Mouse (Mus musculus) liver, embryonic 14.5 days (tissue): ENCODE data around the gene Cep63. TPM values are rescaled to one million over a fixed set of nuclear protein-coding genes. Genes with fewer than 3 reads are reported as not detected.

Source experiments
- ATAC-seq: fragments of 200-750 bp; cut with Nextera tagmentation; 2 replicates; pipeline ENCODE4 v1.8.0; 2017; ENCODE audit warnings: moderate number of reproducible peaks, mild to moderate bottlenecking, moderate library complexity; ENCODE audit not compliant: insufficient read depth
- DNase-seq, 3 experiments: peaks; one replicate each; pipeline ENCODE4 v3.0.0-alpha.2; 2012 to 2013; ENCODE audit warnings: low read depth in 3 of 3, low spot score in 3 of 3
- H3K27ac ChIP-seq: fragments of 300-500 bp; sonication (generic); 2 replicates; pipeline ENCODE4 v1.5.1; 2014; ENCODE audit warnings: moderate library complexity, mild to moderate bottlenecking, control low read depth, inconsistent platforms
- H3K27me3 ChIP-seq: fragments of 300-500 bp; sonication (generic); 2 replicates; pipeline ENCODE4 v1.6.1; 2014; ENCODE audit warnings: mild to moderate bottlenecking, low read length, moderate library complexity; ENCODE audit not compliant: control insufficient read depth, insufficient read depth
- H3K36me3 ChIP-seq: fragments of 300-500 bp; sonication (generic); replicated peaks from 2 replicates; pipeline ENCODE4 v1.6.1; 2014; ENCODE audit warnings: low read depth; ENCODE audit not compliant: control insufficient read depth, insufficient read depth
- H3K4me1 ChIP-seq, 2 experiments: fragments of 200-500 bp in 1 of 2; fragments of 300-500 bp in 1 of 2; sonication (generic) in 1 of 2; replicated peaks; 2 replicates each; pipeline ENCODE4 v1.6.1; 2012 to 2014; ENCODE audit warnings: antibody characterized with exemption in 1 of 2, inconsistent platforms in 1 of 2, low read length in 1 of 2; ENCODE audit not compliant: control insufficient read depth in 2 of 2, insufficient read depth in 2 of 2
- H3K4me2 ChIP-seq: fragments of 300-500 bp; sonication (generic); 2 replicates; pipeline ENCODE4 v1.6.1; 2014; ENCODE audit warnings: low read depth, mild to moderate bottlenecking, control low read depth, moderate library complexity
- H3K4me3 ChIP-seq, 2 experiments: fragments of 200-500 bp in 1 of 2; fragments of 300-500 bp in 1 of 2; sonication (generic) in 1 of 2; 2 replicates each; pipeline ENCODE4 v1.5.1; 2012 to 2014; ENCODE audit warnings: low read depth in 2 of 2, low read length in 2 of 2, mild to moderate bottlenecking in 2 of 2, control low read depth in 1 of 2, inconsistent platforms in 1 of 2, moderate library complexity in 1 of 2; ENCODE audit not compliant: insufficient read depth in 1 of 2
- H3K9ac ChIP-seq: fragments of 300-500 bp; sonication (generic); replicated peaks from 2 replicates; pipeline ENCODE4 v1.6.1; 2014; ENCODE audit warnings: mild to moderate bottlenecking, control low read depth, moderate library complexity
- H3K9me3 ChIP-seq: fragments of 300-500 bp; sonication (generic); 2 replicates; pipeline ENCODE4 v1.6.1; 2016; ENCODE audit warnings: low read length, mixed read lengths; ENCODE audit not compliant: control insufficient read depth
- CTCF ChIP-seq: IDR thresholded peaks from 2 replicates; pipeline ENCODE4 v1.5.1; 2016; ENCODE audit warnings: antibody characterized with exemption, low read depth, control low read depth
- EP300 ChIP-seq: IDR thresholded peaks from 2 replicates; pipeline ENCODE4 v1.6.1; 2016; ENCODE audit warnings: antibody characterized with exemption, low read depth
- WGBS: fragments of 180-500 bp; shearing (Covaris S2); extraction: QIAGEN DNeasy Blood & Tissue Kit; methylation state at CpG from one replicate; pipeline ENCODE4 v1.1.7; 2014; ENCODE audit not compliant: insufficient replicate concordance; 5-methylcytosine and 5-hydroxymethylcytosine counted together
- polyA plus RNA-seq, 2 experiments: library from polyadenylated mRNA; depleted of rRNA in 1 of 2; stranded (reverse) in 1 of 2; unstranded in 1 of 2; fragments of >200 nt; fragmentation: Nextera tagmentation in 1 of 2; extraction: Ambion mirVana in 1 of 2; gene quantifications; 2 replicates each; pipeline versions ENCODE4 v1.2.1 to v1.2.3; 2012 to 2014

The Cep63 gene
- polyA plus RNA-seq, 2 experiments: 5.7 to 16.7 TPM

DNA sequence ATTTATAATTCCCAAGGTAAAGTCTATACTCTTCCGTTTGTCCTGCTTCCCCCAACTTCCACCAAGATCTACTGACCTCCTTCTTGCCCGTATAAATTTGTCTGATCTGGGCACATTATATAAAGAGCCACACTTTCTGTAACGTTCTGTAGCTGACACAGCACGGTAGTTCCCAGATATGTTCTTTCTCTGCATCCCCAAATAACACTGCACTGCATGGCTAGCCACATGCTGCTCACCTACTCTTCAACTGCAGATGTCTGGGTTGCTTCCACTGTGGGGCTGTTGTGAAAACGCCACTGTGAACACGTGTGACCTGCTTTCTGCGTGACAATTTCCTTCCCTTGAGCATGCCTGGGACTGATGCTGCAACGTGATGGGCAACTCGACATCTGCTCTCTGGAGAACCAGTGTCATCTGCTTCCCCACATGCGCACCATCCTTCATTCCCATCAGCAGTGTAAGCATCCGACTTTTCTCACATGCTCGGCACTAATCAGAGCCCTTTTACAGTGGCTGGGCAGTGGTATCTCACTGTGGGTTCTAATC is 44.3 kb downstream of the Cep63 start:
- TF ChIP-seq EP300 (no peak), CTCF (no peak)

DNA sequence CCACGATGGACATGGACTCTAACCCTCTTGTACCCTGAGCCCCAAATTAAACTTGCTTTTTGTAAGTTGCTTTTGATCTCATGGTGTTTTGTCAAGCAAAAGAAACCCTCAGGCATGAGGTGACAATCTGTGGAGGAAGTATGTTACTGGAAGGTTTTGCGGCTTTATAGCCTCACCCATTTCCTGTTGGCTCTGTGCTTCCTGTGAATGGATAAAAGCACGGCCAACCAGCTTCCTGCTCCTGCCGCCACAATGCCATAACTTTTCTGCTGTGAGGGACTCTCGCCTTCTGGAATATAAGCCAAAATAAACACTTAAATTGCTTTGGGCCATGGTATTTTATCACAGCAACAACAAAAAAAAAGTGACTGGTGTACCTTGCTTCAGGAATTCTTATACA is 48.9 kb downstream of the Cep63 start:
- Histone ChIP-seq H3K4me2 (no peak overlapping the region), H3K4me1 (no peaks in the 10 kb centered on the region), H3K4me3 (no peak overlapping the region), H3K9me3 (no peaks in the 10 kb centered on the region), H3K36me3 (no peaks in the 10 kb centered on the region), H3K27ac (no peak overlapping the region), H3K27me3 (no peaks in the 10 kb centered on the region), H3K9ac (no peak overlapping the region)
- no peak for DNase-seq
- ATAC-seq: no peak
- WGBS: 18% methylated on average over 5 of the region's 5 CpGs
- TF ChIP-seq CTCF (no peak), EP300 (no peak)

More for the DNA sequence above, 44.3 kb downstream of the Cep63 start:
- Histone ChIP-seq H3K27ac (no peak overlapping the region), H3K27me3 (no peaks in the 10 kb centered on the region), H3K4me1 (no peaks in the 10 kb centered on the region), H3K4me3 (no peak overlapping the region), H3K9me3 (no peaks in the 10 kb centered on the region), H3K36me3 (no peaks in the 10 kb centered on the region), H3K9ac (no peak overlapping the region), H3K4me2 (no peak overlapping the region)
- DNase-seq (no peak), ATAC-seq (no peak)
- 62% methylated on average over 12 of the region's 12 CpGs for WGBS

DNA sequence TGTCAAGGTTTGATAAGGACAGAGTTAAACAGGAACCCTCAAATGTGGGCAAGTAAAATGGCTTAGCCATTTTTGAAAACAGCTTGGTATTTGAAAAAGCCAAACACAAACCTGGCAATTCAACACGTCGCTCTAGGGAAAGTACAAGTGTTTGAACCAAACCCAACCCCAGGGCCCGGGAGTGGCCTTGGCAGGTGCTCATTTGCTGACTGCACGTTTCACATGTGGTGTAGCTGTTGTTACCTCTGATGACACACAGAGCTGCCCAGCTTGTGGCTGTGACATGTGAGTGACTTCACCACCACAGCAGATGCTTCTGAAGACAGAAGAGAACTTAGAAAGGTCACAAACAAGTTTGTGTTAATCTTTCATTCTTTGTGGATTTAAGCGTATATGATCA is 53.4 kb downstream of the Cep63 start:
- DNase-seq (no peak), ATAC-seq (no peak)
- Histone ChIP-seq H3K9ac (no peak overlapping the region), H3K4me3 (no peak overlapping the region), H3K27me3 (no peaks in the 10 kb centered on the region), H3K4me2 (no peak overlapping the region), H3K36me3 (no peaks in the 10 kb centered on the region), H3K27ac (no peak overlapping the region), H3K9me3 (no peaks in the 10 kb centered on the region), H3K4me1 (no peaks in the 10 kb centered on the region)
- TF ChIP-seq EP300 (no peak), CTCF (no peak)
- WGBS: 61% methylated on average over 5 of the region's 5 CpGs

DNA sequence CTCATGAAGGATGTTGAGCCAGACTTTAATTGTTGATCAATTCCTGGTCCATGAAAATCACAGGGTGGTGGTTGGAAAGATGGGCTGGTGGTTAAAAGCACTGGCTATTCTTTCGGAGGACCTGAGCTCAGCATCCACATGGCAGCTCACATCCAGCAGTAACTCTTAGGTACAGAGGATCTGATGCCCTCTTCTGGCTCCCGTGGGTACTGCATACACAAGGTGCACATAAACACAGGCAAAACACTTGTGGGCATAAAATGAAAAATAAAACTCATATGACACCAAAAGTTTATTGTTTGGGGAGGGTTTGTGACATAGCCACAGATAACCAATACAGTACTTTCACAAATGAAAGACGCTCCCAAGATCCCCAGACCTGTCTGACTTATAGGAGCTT is 67.9 kb downstream of the Cep63 start:
- H3K4me2 ChIP-seq: no peak overlapping the region
- whole genome bisulfite sequencing: 62% methylated on average over 3 of the region's 3 CpGs
- DNase-seq (no peak), ATAC-seq (no peak)
- H3K4me1 ChIP-seq: no peaks in the 10 kb centered on the region
- no peak overlapping the region for H3K4me3 ChIP-seq
- no peaks in the 10 kb centered on the region for H3K9me3 ChIP-seq
- no peak overlapping the region for H3K27ac ChIP-seq
- no peak overlapping the region for H3K9ac ChIP-seq
- H3K27me3 ChIP-seq: no peaks in the 10 kb centered on the region
- TF ChIP-seq CTCF: no peak; the same call in 1 of the 2 replicates
- no peak for TF ChIP-seq EP300
- no peaks in the 10 kb centered on the region for H3K36me3 ChIP-seq

DNA sequence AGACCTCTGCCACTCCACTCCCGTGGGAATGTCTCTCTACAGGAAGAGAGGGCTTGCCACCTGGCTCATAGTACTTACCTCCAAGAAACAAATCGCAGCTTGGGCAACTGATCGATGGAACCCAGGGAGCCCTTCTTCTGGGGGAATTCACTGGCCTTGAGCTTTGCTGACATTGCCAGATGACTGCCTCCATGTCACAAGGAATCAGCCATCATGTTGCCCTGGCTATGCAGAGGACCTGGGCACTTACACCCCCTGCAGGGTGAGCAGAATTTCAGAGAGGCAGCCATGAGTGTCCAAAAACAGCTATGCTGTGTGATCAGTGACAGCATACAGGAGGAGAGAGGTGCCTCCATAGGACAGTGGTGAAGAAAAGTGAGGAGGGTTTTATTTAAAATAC is 72.6 kb downstream of the Cep63 start:
- H3K9me3 ChIP-seq: no peaks in the 10 kb centered on the region
- H3K4me1 ChIP-seq: no peaks in the 10 kb centered on the region
- H3K27me3 ChIP-seq: no peaks in the 10 kb centered on the region
- H3K27ac ChIP-seq: no peak overlapping the region
- no peak overlapping the region for H3K9ac ChIP-seq
- no peak for ATAC-seq
- WGBS: 63% methylated on average over 3 of the region's 3 CpGs
- no peaks in the 10 kb centered on the region for H3K36me3 ChIP-seq
- no peak overlapping the region for H3K4me3 ChIP-seq
- no peak for DNase-seq
- TF ChIP-seq CTCF: no peak
- no peak for TF ChIP-seq EP300
- H3K4me2 ChIP-seq: no peak overlapping the region
